Mouse (Mus musculus): Measurements from ENCODE around the gene Rer1. TPM values are rescaled to one million over a fixed set of nuclear protein-coding genes. Genes with fewer than 3 reads are reported as not detected.

Gene Rer1
- total RNA-seq, 2 experiments from 2014 or later = 76.1 to 78.4 TPM

DNA sequence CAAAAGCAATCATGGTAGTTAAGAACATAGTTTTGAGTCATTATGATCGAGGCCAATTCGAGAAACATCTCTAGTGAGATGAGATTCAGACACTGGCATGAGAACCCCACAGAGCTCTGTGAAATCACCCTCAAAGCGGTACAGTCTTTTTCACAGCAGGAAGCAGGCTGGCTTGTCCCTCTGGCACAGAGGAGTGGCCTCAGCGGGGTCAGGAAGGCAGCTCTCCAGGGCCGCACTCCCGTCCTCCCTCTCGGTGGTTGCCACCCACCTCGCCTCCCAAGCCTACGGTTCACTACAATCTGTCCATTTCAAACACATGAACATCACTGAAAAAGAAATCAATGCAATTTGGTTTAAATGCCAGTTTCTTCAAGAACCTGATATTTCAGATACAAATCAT, 11.8 kb downstream of the Rer1 start:
- no peak for DNase-seq

DNA sequence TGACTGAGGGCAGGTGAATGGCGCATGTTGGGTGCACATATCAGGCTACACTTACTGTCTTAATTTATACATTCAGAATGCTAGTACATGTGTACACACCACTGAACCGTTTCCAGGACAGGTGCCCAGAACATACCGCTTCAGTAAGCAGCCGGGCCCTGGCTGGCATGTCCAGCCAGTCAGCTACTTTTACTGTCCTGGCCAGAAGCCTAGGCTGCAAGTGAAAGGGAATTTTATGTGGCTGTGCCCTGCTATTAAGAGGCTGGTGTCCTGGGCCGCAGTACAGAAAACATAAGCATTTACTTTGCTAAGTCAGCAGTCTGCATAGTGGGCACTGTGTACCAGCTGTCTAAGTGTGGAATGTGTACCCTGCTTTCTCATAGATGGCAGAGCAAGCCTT, 15.3 kb downstream of the Rer1 start:
- no peak for DNase-seq

DNA sequence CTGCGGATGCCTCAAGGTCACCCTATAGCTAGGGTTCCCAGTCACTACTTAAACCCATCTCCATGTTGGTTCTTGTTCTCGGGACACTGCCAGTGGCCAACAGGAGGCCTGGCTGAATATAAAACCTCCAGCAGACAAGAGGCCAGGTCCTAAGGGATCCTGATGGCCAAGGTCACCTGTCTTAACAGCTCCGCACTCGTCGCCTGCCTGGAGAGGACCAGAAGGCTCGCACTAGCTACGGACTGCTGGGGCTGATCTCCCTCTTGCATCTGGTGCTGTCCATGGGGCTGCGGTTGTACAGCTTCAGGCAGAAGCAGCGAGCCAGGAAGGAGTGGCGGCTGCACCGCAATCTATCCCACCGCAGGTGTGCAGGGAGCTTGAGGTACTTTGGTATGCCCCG, 16.0 kb downstream of the Rer1 start:
- no peak for DNase-seq

DNA sequence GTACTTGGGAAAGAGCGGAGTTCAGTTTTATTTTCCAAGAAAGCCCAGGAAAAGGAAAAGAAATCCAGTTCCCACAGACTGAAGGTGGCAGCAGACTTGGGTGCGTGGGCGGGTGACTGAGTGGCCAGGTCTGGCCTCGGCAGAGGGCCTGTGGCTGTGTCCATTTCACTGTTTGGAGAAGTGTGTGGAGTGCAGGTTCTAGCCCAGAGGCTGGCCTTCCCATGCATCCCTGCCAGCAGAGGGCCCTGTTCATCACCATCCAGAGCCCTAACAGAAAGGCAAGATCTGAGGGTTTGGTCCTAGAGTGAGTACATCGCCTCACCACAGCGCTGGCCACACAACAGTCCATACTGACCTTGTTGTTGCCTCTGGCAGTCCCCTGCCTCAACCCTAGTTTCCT, 17.0 kb downstream of the Rer1 start:
- DNase-seq = no peak

DNA sequence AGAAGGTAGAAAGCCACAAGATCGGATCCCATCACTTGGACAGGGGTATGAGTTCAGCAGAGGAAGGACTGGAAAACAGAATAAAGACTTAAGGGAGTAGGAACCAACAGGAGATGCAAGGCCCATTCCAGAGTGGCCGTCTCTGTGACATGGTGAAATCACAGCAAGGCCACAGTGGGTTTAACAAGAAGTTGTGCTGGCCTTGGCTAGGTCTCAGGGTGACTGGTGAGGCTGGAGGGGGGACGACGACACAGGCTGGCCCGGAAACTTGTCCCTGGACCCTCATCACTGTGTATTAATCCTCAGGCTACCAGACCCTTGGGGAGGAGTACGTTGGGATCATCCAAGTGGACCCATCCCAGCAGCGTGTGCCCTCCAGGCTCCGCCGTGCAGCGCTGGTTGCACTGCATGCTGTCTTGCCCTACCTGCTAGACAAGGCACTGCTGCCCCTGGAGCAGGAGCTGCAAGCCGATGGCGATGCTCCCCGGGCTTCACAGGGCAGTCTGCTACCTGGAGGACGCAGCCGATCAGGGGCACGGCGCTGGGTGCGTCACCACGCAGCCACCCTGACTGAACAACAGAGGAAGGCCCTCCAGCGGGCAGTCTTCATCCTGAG, 17.7 kb downstream of the Rer1 start:
- no peak for DNase-seq

DNA sequence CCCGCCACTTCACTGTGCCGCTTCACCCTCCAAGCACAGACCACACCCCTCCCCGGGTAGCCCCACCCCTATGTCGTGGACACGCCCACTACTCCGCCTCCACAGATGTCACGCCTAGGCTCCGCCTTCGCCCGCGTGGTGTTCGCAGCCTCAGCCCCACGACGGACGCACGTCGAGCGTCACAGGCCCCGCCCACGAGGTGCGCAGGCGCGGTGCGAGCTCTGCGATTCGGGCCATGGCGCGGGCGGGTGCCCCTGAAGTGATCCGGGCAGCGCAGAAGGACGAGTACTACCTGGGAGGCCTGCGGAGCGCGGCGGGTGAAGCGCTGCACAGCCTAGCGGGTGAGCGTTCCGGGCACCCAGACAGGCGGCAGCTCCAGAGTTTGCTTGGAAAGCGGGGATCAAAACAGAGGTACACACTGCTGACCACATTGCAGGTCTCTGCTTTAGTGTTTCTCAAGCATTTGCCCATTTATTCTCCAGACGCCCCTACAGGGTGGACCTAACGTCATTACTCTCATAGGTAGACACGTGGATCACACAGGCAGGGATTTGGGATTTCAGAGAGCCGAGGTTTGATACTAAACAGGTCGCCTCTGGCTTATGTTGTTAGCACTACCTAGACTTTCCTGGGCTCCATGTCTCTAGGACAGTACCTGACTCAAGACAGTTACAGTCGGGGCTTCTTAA, 19.2 kb downstream of the Rer1 start, which contains the start of gene Pex10:
Pex10 (plus strand) TSS at position 183 of the 689 bp plus-strand sequence.
- DNase-seq = peak; percentile 98

DNA sequence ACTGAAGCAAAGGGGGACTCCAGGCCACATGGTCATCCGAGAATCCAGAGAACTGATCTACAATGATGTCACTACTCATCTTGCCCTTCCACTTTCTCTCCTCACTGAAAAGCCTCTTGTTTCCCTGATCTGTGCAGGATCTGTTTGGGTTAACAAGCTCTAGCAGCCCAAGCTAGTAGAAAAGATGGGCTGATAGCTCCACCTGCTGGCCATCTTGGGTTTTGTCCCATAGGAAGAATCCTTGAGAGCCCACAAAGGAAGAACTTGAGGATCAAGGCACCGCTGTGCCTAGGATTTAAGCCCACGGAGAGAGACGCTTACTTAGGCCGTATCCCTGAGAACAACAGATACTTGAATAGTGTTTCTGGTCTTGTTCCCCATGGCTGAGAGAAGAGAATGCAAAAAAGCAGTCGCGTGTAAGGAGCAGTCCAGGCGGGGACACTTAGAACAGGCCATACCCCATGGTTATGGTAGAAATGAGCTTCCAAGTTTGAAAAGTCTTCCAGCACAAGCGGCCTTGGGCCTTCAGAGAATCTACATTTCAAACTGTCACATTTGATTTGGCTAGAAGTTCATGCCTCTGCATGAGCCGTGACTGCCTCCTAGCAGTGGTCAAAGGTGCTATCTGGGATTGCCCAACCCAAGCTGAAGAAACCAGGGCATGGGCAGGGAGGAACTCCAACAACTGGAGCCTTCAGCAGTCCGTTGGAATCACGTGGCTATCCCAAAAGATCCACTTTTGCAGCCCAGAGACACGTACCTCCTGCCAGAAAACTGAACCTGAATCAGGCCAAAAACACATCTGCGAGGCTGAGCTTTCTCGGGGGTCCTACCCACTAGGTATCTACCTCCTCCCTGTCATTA, 20.0 kb downstream of the Rer1 start:
- peak; percentile 93 for DNase-seq

DNA sequence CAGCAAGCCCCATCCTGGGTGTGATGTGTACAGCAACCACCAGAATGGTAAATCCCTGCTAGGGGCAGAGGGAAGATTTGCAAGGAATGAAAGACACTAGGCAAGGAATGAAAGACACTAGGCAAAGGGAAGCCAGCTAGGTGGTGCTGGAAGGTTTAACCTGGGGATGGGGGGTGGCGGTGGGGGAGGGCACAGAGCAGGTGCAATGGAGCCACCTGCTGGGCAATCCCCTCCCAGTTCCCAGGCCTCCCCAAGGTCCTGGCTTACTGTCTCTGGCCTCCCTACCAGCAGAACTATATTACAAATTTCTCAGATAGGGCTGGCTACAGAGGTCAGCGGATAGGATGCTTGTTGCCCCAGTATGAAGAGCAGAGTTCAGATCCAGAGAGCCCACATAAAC, 21.7 kb downstream of the Rer1 start:
- DNase-seq = no peak

DNA sequence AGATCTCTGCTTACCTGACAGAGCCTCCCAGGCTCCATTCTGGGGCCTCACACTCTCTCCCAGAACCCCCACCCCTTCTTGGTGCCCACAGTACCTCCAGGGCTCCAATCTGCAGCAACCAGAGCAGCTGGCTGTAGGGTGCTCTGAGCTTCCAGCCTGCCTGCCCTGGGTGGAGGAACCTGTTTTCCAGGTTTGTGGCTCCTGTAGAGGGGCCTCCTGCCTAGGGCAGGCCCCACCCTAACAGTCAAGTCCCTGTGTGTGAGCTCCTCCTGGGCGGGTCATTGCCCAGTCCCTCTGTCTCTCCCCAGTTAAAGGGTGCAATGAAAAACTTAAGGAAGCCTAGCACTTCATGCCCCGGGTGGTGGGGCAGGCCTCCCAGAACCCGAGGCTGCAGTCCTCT, 22.3 kb downstream of the Rer1 start:
- DNase-seq = no peak

DNA sequence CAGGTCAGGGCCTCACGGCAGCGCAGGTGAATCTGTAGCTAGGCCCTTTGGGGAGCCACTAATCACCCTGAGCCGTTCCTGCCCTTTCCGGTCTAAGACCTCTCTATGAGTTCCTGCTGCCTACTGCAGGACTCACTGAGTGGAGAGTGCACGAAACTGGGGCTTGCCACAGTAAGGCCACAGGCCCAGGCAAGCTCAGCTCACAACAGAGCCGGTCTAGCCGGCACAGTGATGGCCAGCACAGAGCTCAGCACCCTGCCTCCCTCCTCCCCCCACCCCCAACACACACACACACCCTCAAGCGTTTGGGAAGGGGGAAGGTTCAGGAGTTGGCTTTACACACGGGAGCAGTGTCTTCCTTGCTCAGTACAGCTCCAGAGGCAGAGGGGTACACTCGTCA, 27.9 kb downstream of the Rer1 start:
- DNase-seq = no peak

DNA sequence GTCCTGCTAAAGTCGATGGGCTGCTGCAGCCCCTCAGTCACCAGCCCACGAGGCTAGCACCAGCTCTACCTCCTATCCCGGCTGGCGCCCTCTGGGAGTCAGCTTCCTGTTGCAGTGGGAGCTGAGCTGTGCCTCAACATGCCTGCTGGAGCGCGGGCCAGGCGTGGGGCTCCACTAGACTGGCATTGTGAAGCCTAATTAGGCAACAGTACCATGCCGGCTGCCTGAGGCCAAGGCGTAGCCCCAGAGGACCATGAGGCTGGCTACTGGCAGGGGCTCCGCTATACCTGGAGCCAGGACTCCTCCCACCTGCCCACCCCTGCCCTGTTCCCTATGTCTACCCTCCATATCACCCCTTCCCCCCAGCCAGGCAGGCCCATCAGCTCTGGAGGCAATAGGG, 29.5 kb downstream of the Rer1 start, which contains the start of gene Plch2:
Plch2 (minus strand) TSS at position 61 of the 400 bp plus-strand sequence.
- no peak for DNase-seq

DNA sequence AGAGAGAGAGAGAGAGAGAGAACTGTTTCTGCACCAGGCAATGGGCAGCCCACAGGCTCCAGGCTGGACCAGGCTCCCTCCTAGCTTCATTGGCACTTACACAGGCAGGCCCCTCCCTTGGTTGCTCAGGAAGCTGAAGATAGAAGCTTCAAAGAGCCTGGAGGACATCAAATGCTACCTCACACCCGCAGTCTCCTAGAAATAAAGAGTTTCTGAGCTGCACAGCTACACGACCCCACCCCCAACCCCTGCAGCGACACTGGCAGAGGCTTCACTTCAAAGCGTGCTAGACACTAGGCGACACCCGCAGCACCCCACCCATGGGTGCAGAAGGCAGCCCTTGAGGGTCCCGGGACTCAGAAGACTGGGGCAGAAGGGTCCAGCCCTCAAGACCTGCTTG, 36.1 kb downstream of the Rer1 start:
- DNase-seq = no peak

DNA sequence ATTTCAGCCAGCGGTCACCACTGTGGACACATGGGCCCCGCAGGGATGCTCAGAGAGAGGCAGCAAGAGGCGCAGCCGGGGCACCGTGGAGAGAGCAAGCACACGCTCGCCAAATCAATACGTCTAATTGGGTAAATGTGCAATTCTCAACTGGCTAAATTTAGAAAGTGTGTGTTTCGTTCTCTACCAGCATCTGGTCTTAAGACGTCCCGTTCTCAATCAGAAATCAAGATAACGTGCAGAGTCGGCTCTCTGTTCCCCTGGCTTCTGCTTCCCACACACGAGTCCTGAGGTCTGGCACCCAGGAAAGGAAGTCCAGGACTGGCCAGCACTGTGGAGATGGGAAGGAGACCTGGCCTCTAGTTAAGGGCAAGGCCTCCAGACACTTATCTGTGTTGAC, 39.5 kb downstream of the Rer1 start:
- DNase-seq = no peak

DNA sequence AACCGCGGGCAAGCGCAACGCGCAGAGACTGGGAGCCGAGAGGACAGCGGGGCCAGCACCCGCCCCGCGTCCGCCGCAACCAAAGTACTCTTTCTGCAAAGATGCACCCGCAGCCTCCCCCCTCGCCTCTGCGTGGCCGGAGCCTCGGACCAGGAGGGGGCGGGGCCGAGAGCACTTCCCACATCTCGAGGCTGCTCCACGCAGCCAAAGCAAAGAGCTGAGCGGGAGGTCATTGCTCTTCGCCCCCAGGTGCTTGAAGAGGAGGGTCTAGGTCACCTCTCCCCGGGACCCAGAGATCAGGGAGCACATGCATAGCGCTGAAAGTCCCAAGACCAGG, 42.9 kb downstream of the Rer1 start:
- DNase-seq = no peak

DNA sequence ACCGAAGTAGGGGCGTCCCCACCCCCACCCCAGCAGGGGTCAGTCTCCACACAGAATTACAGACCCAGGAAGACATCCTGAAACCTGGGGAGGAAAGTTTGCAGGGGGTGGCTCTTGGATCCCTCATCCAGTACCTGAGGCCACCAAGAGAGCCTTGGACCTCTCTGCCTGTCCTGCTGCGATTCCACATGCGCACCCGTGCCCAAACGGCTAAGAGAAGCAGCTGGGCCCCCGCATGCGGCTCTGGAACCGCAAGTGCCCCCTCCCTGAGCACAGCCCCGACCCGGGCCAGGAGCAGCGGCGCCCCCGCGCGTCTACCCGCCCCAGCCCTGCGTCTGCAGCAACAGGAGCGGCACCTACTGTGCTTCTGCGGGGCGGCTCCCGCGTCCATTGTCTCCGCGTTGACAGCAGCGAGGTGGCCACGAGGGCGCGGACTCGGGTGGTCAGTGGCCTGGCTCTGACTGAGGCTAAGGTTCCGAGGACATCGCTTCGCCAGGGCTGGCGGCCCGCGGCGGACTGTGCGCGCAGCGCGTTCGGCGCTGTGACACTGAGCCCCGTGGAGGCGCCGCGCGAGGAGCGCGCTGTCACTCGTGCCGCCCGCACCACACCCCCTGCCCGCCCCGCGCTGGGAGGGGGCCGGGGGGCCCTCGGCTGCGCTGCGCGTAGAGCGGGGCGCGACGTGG, 43.4 kb downstream of the Rer1 start:
- no peak for DNase-seq

DNA sequence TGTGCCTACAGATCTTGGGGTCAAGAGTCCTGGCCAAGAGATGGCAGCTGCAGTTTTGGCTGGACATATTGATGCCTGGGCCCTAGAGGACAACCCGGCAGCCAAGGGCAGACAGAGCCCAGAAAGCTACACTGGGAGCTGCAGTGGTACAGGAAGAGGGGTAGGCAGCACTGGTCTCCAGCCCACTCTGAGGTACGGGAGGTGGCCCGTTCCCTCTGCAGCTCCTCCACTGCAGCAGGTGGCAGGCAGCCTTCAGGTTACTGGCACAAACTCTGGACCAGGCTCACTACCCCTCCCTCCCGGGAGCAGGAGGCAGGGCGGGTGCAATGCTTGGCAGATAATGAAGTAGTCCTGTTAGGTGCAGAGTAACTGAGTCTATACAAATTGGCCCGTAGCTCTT, 45.5 kb downstream of the Rer1 start:
- DNase-seq = no peak

DNA sequence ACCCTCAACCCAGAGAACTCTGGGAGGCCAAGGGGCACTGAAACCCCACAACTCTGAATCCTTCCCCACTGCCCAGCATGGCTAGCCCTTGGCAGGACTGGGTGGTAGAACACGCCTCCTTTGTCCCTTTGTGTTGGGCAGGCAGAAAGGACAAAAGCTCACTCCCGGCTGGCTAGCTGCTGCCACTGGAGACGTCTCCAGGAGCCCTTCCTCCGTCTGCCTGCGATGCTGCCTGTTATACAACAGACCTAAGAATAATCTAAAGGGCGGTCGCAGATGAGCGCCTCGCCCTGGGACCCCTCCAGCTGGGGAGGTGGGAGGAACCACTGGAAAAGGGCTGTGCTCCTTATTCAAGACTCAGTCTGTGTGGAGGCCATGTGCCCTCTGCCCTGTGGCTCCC, 46.0 kb downstream of the Rer1 start:
- no peak for DNase-seq

DNA sequence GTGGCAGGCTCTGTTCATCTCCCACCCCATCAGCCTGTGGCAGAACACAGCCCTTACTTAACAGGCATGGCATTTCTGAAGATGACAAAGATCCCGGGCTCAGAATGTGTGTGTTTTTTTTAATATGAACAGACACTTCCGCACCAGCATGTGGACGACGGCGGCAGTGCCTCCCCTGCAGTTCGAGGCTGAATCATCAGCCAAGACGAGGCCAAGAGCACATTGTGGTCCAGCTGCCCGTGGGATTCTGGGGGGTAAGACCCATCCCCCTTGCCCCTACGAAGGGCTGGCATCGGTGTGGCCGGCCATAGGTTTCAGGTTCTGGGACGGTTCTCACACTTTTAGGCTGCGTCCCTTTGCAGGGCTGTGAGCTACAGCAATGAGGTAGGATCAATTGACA, 51.4 kb downstream of the Rer1 start:
- DNase-seq = no peak

DNA sequence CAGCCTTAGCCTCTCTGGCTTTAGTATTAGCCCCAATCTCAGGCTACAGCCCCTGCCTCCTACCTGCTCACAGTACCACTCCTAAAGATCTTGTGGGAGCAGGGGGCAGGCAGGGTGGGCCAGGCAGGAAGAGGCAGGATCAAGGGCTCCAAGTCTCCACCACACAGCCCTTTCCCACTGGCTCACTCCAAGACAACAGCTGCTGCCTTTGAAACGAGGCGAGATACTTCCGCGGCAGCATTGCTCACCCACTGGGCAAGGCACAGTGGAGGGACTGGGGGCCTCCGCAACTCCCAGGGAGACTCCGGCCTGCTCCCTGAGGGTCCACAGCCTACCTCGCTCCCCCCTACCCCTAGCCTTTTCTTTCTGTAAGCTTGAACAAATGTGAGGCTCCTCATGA, 52.0 kb downstream of the Rer1 start:
- no peak for DNase-seq

DNA sequence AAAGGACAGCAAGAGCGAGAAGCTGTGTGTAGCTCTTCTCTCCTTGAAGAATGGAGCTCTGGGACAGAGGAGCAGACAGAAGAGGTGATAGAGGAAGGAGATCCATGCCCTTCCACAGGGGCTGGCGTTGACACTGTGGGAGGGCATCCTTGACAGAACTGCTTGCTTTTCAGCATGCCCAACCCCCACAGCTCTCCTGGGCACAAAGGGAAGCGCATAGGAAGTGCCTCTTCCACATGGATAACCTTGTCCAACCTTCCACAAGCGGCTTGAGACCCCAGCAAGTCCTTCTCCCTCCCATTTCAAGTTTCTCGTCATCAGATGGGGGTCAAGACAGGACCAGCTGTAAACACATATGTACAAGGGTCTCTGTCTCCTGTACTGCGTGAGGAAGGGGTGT, 53.1 kb downstream of the Rer1 start:
- DNase-seq = no peak

DNA sequence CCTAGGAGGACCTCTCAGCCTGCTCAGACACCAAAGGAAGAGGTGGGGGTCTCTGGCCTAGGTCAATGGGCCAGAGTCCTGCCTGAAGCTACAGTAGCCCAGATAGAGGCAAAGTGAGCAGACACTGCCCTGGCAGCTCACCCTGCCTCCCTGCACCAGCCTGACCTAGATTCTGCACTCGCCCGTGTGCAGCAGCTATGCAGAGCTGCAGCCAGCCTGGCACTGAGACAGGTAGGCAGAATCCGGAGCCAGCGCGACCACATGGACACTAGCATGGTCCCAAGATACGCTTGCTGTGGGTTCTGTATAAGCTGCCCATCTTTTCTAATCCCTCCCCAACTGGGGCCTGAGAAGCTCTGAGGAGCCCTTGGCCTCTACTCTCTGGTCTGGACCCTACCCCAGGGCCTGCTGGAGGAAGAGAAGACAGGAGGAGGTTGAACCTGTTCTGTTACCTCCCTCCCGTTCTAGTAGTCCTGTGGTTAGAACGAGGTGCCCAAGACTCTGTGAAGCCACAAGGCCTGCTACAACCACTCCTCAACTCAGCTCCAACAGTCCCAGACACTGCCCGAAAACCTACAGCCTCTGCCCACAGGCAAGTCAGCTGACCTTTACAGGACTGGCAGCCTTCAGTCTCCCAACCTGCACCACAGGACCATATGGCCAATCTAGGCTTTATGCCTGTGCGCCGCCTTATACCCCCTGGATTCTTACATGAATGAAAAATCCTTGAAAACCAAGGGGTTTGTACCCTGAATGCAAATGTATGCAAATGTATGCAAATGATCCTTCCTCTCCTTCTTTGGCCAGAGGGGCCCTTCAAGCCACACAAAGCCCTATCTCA, 61.8 kb downstream of the Rer1 start:
- no peak for DNase-seq
